Comparison of ENCODE assay signal across 8 mouse cellular contexts in the genomic region with DNA sequence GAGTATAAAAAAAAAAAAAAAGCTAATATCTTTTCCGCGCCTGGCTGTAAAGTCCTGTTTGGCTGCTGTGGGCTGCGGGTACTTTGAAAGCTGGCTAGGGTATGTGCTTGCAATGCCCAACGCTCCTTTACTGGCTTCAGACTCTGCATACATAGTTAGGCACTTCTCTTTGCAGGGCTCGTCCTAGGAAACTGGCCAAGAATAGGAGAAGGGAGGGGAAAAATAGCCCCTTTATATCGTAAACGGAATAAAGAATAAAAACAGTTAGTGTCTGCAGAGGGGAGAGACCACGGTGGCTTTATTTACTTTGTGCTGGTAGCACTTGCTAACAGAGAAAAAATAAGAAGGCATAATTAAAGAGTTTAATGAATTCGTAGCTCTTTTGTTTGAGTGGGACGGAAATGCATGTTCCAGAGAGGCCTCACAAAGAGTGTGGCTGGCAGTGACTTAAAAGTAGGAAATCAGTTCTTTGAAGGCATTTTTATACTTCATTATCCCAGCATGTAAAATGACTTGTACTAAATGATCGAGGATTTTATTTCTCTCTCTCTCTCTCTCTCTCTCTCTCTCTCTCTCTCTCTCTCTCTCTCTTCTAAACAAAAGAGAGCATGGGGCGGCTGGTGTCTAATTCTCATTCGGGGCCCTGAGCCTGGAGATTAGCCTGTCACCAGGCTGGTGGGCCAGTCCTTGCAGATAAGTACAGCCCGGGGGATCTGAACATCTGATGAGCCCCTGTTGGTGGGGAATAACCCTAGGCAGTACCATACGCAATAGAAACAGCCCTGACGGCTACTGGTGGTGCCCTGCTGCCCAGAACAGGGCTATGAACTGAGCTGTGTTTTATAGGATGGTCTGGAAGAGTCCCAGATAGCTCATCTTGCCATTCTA.
DNase-seq lines count a peak whose midpoint lies in the region; ATAC-seq lines count a peak whose summit lies in the region.

No protein-coding gene starts in this region.

- H3K9me3 ChIP-seq in embryonic facial prominence, embryonic 10.5 days = no peaks in the 10 kb centered on the region
- H3K9me3 ChIP-seq in hindbrain, embryonic 13.5 days = no peaks in the 10 kb centered on the region
- no peaks in the 10 kb centered on the region for H3K9me3 ChIP-seq in midbrain, embryonic 10.5 days (replicated peaks)

- H3K4me1 ChIP-seq in embryonic facial prominence, embryonic 10.5 days = peaks cover 49% of the 10 kb centered on the region
- H3K4me1 ChIP-seq in hindbrain, embryonic 13.5 days (replicated peaks) = peaks cover 63% of the 10 kb centered on the region
- peaks cover 54% of the 10 kb centered on the region for H3K4me1 ChIP-seq in midbrain, embryonic 10.5 days

- peak overlapping the region; percentile 69 for H3K27ac ChIP-seq in embryonic facial prominence, embryonic 10.5 days (replicated peaks)
- peak overlapping the region; percentile 63 for H3K27ac ChIP-seq in hindbrain, embryonic 13.5 days
- H3K27ac ChIP-seq in midbrain, embryonic 10.5 days (replicated peaks) = peak overlapping the region; percentile 80

- peak overlapping the region; percentile 2; the same call in 1 of the 2 replicates for H3K9ac ChIP-seq in hindbrain, embryonic 13.5 days

- ATAC-seq in hindbrain, embryonic 13.5 days (ENCODE audit: low FRiP score) = no peak
- ATAC-seq in erythroid progenitor cell, adult 5-6 weeks (replicated peaks; ENCODE audit: low FRiP score, poor library complexity, severe bottlenecking) = no peak
- no peak for ATAC-seq in CD4-positive, CD25-positive, alpha-beta regulatory T cell, adult 4 months

- no peak overlapping the region for H3K4me3 ChIP-seq in embryonic facial prominence, embryonic 10.5 days
- no peak overlapping the region for H3K4me3 ChIP-seq in hindbrain, embryonic 13.5 days
- peak overlapping the region; percentile 26; the same call in 1 of the 2 replicates for H3K4me3 ChIP-seq in midbrain, embryonic 10.5 days

- H3K36me3 ChIP-seq in embryonic facial prominence, embryonic 10.5 days (replicated peaks) = no peaks in the 10 kb centered on the region
- no peaks in the 10 kb centered on the region for H3K36me3 ChIP-seq in hindbrain, embryonic 13.5 days
- no peaks in the 10 kb centered on the region for H3K36me3 ChIP-seq in midbrain, embryonic 10.5 days

- peaks cover 7% of the 10 kb centered on the region; the same call in 1 of the 2 replicates for H3K27me3 ChIP-seq in embryonic facial prominence, embryonic 10.5 days (replicated peaks; ENCODE audit: low read depth, poor library complexity, severe bottlenecking)
- H3K27me3 ChIP-seq in hindbrain, embryonic 13.5 days = peaks cover 25% of the 10 kb centered on the region
- H3K27me3 ChIP-seq in midbrain, embryonic 10.5 days (ENCODE audit: low read depth, poor library complexity, severe bottlenecking) = peaks cover 12% of the 10 kb centered on the region

- peak overlapping the region; percentile 31 for H3K4me2 ChIP-seq in hindbrain, embryonic 13.5 days

- peak; percentile 6 to 28 for DNase-seq in frontal cortex, adult 2 months (ENCODE audit: extremely low spot score in 1 of 2, low spot score in 1 of 2)
- no peak for DNase-seq in frontal cortex, postnatal 25 days (ENCODE audit: low spot score in 2 of 2)
- no peak for DNase-seq in embryonic facial prominence, embryonic 10.5 days (ENCODE audit: low spot score)
- peak; percentile 36 for DNase-seq in midbrain, embryonic 10.5 days (ENCODE audit: low spot score)
- no peak for DNase-seq in yolk sac, embryonic 10.5 days (ENCODE audit: low spot score)

- WGBS in embryonic facial prominence, embryonic 10.5 days = 61% methylated on average over 16 of the region's 16 CpGs
- WGBS in hindbrain, embryonic 13.5 days = 21% methylated on average over 16 of the region's 16 CpGs
- 38% methylated on average over 16 of the region's 16 CpGs for WGBS in midbrain, embryonic 10.5 days

Comparison
In these comparisons a context has a peak if more than half of its experiments do, and no peak if none do; other contexts are left out.
1. DNase-seq: peak in frontal cortex, adult 2 months (2 of 2) and midbrain, embryonic 10.5 days (single experiment); none in frontal cortex, postnatal 25 days (0 of 2), embryonic facial prominence, embryonic 10.5 days (single experiment) and yolk sac, embryonic 10.5 days (single experiment).
2. Peak in every context shown above with its lines, with median percentiles within 50 percentile points of each other: H3K27ac ChIP-seq.